Mouse (Mus musculus) MEL (cell line): ENCODE results near the gene Hoxa4. TPM values are rescaled to one million over a fixed set of nuclear protein-coding genes. Genes with fewer than 3 reads are reported as not detected.

Experiments
- DNase-seq: peaks from one replicate; pipeline ENCODE4 v3.0.0; 2011; ENCODE audit warnings: low read depth, low spot score
- H3K27ac ChIP-seq: 2 replicates; pipeline ENCODE4 v1.5.1; 2012; ENCODE audit warnings: low read depth, mild to moderate bottlenecking, control low read depth, low read length, moderate library complexity; ENCODE audit not compliant: control insufficient read depth
- H3K27me3 ChIP-seq, 2 experiments: fragments of 150-350 bp in 1 of 2; sonication (generic) in 1 of 2; 2 replicates each; pipeline ENCODE4 v1.6.1; 2012; ENCODE audit warnings: low read length in 2 of 2, mild to moderate bottlenecking in 2 of 2, improper control_type of control experiment in 1 of 2, moderate library complexity in 1 of 2; ENCODE audit not compliant: insufficient read depth in 2 of 2, control insufficient read depth in 1 of 2
- H3K36me3 ChIP-seq, 2 experiments: 2 replicates each; pipeline ENCODE4 v1.6.1; 2012 to 2014; ENCODE audit warnings: low read length in 2 of 2, improper control_type of control experiment in 1 of 2, inconsistent platforms in 1 of 2, mild to moderate bottlenecking in 1 of 2; ENCODE audit not compliant: insufficient read depth in 2 of 2, control insufficient read depth in 1 of 2
- H3K4me1 ChIP-seq, 2 experiments: fragments of 150-350 bp in 1 of 2; sonication (generic) in 1 of 2; 2 replicates each; pipeline ENCODE4 v1.6.1; 2012; ENCODE audit warnings: low read length in 2 of 2, improper control_type of control experiment in 1 of 2, mild to moderate bottlenecking in 1 of 2; ENCODE audit not compliant: insufficient read depth in 2 of 2, control insufficient read depth in 1 of 2
- H3K4me3 ChIP-seq, 2 experiments: fragments of 150-350 bp in 1 of 2; sonication (generic) in 1 of 2; 2 replicates each; pipeline ENCODE4 v1.5.1; 2012; ENCODE audit warnings: low read depth in 2 of 2, low read length in 2 of 2, mild to moderate bottlenecking in 2 of 2, moderate library complexity in 2 of 2, control low read depth in 1 of 2, improper control_type of control experiment in 1 of 2; ENCODE audit not compliant: control insufficient read depth in 1 of 2, insufficient read depth in 1 of 2
- H3K79me2 ChIP-seq: 2 replicates; pipeline ENCODE4 v1.6.1; 2012; ENCODE audit warnings: mild to moderate bottlenecking, low read length, moderate library complexity; ENCODE audit not compliant: control insufficient read depth, poor library complexity, insufficient read depth
- H3K9ac ChIP-seq: 2 replicates; pipeline ENCODE4 v1.6.1; 2012; ENCODE audit warnings: low read depth, mild to moderate bottlenecking, control low read depth, low read length, moderate library complexity; ENCODE audit not compliant: control insufficient read depth, poor library complexity, severe bottlenecking
- H3K9me3 ChIP-seq: fragments of 150-350 bp; sonication (generic); replicated peaks from 2 replicates; pipeline ENCODE4 v1.6.1; 2012; ENCODE audit warnings: mild to moderate bottlenecking, low read length, improper control_type of control experiment, moderate library complexity; ENCODE audit not compliant: insufficient read depth
- BHLHE40 ChIP-seq: IDR thresholded peaks from 2 replicates; pipeline ENCODE4 v1.6.1; 2012; ENCODE audit warnings: low read depth, mild to moderate bottlenecking, inconsistent platforms, low read length, improper control_type of control experiment, borderline replicate concordance
- CHD2 ChIP-seq: IDR thresholded peaks from 2 replicates; pipeline ENCODE4 v1.6.1; 2011; ENCODE audit warnings: low read length, improper control_type of control experiment
- CTCF ChIP-seq, 3 experiments: IDR thresholded peaks in 2 of 3; conservative IDR thresholded peaks in 1 of 3; 2 replicates each; pipeline ENCODE4 v1.5.1; 2011 to 2012; ENCODE audit warnings: low read length in 3 of 3, low read depth in 2 of 3, mild to moderate bottlenecking in 2 of 3, improper control_type of control experiment in 1 of 3, inconsistent platforms in 1 of 3, mixed read lengths in 1 of 3, moderate library complexity in 1 of 3; ENCODE audit not compliant: control insufficient read depth in 1 of 3, insufficient read depth in 1 of 3, poor library complexity in 1 of 3, severe bottlenecking in 1 of 3
- E2F4 ChIP-seq: IDR thresholded peaks from 2 replicates; pipeline ENCODE4 v1.6.1; 2011; ENCODE audit warnings: low read depth, low read length, improper control_type of control experiment, borderline replicate concordance
- GABPA ChIP-seq: IDR thresholded peaks from 2 replicates; pipeline ENCODE4 v1.6.1; 2012; ENCODE audit warnings: low read depth, mild to moderate bottlenecking, inconsistent platforms, low read length, improper control_type of control experiment, moderate library complexity
- GATA1 ChIP-seq: IDR thresholded peaks from 2 replicates; pipeline ENCODE4 v1.6.1; 2011; ENCODE audit warnings: low read depth, low read length, improper control_type of control experiment
- HCFC1 ChIP-seq: IDR thresholded peaks from 2 replicates; pipeline ENCODE4 v1.6.1; 2012; ENCODE audit warnings: low read depth, mild to moderate bottlenecking, inconsistent platforms, low read length, improper control_type of control experiment, moderate library complexity
- MAFK ChIP-seq: IDR thresholded peaks from 2 replicates; pipeline ENCODE4 v1.6.1; 2011; ENCODE audit warnings: low read depth, mild to moderate bottlenecking, low read length, improper control_type of control experiment, borderline replicate concordance
- MAZ ChIP-seq: IDR thresholded peaks from 2 replicates; pipeline ENCODE4 v1.6.1; 2012; ENCODE audit warnings: low read depth, mild to moderate bottlenecking, inconsistent platforms, low read length, improper control_type of control experiment
- MEF2A ChIP-seq: IDR thresholded peaks from 2 replicates; pipeline ENCODE4 v1.6.1; 2014; ENCODE audit warnings: low read depth, mild to moderate bottlenecking, inconsistent platforms, low read length, improper control_type of control experiment; ENCODE audit not compliant: poor library complexity, insufficient replicate concordance, severe bottlenecking; ENCODE audit errors: extremely low read depth
- MYC ChIP-seq: IDR thresholded peaks from 2 replicates; pipeline ENCODE4 v1.6.1; 2011; ENCODE audit warnings: low read depth, mild to moderate bottlenecking, low read length, improper control_type of control experiment, moderate library complexity
- NRF1 ChIP-seq: IDR thresholded peaks from 2 replicates; pipeline ENCODE4 v1.6.1; 2014; ENCODE audit warnings: low read depth, mild to moderate bottlenecking, inconsistent platforms, low read length, improper control_type of control experiment, moderate library complexity; ENCODE audit not compliant: poor library complexity, insufficient read depth, severe bottlenecking
- POLR2AphosphoS2 ChIP-seq: IDR thresholded peaks from 2 replicates; pipeline ENCODE4 v1.6.1; 2011; ENCODE audit warnings: low read length, improper control_type of control experiment
- RCOR1 ChIP-seq: IDR thresholded peaks from 2 replicates; pipeline ENCODE4 v1.6.1; 2012; ENCODE audit warnings: low read depth, mild to moderate bottlenecking, inconsistent platforms, low read length, improper control_type of control experiment
- SMC3 ChIP-seq: IDR thresholded peaks from 2 replicates; pipeline ENCODE4 v1.6.1; 2011; ENCODE audit warnings: low read depth, low read length, improper control_type of control experiment
- TAL1 ChIP-seq: IDR thresholded peaks from 2 replicates; pipeline ENCODE4 v1.6.1; 2012; ENCODE audit warnings: mild to moderate bottlenecking, inconsistent platforms, low read length, moderate library complexity, mixed read lengths
- TBP ChIP-seq: IDR thresholded peaks from 2 replicates; pipeline ENCODE4 v1.8.0; 2011; ENCODE audit warnings: low read depth, low read length, improper control_type of control experiment
- USF1 ChIP-seq: IDR thresholded peaks from 2 replicates; pipeline ENCODE4 v1.6.1; 2014; ENCODE audit warnings: low read depth, mild to moderate bottlenecking, inconsistent platforms, low read length, improper control_type of control experiment, moderate library complexity
- ZNF384 ChIP-seq: IDR thresholded peaks from 2 replicates; pipeline ENCODE4 v1.6.1; 2012; ENCODE audit warnings: low read depth, mild to moderate bottlenecking, inconsistent platforms, low read length, improper control_type of control experiment
- polyA plus RNA-seq, 2 experiments: library from polyadenylated mRNA; stranded (reverse) in 1 of 2; unstranded in 1 of 2; fragments of >175 nt in 1 of 2; fragments of >200 nt in 1 of 2; gene quantifications; 2 replicates each; pipeline versions ENCODE4 v1.2.1 to v1.2.4; 2012; ENCODE audit warnings: low replicate concordance in 2 of 2, low read depth in 1 of 2; ENCODE audit not compliant: insufficient read length in 2 of 2, insufficient read depth in 1 of 2, missing spikeins in 1 of 2
- total RNA-seq: library from RNA; depleted of rRNA; stranded (reverse); fragments of 300-350 nt; gene quantifications from 2 replicates; pipeline ENCODE4 v1.2.3, GENCODE M21; 2012

Hoxa4 gene
- total and polyA plus RNA-seq, 3 experiments = not detected

DNA sequence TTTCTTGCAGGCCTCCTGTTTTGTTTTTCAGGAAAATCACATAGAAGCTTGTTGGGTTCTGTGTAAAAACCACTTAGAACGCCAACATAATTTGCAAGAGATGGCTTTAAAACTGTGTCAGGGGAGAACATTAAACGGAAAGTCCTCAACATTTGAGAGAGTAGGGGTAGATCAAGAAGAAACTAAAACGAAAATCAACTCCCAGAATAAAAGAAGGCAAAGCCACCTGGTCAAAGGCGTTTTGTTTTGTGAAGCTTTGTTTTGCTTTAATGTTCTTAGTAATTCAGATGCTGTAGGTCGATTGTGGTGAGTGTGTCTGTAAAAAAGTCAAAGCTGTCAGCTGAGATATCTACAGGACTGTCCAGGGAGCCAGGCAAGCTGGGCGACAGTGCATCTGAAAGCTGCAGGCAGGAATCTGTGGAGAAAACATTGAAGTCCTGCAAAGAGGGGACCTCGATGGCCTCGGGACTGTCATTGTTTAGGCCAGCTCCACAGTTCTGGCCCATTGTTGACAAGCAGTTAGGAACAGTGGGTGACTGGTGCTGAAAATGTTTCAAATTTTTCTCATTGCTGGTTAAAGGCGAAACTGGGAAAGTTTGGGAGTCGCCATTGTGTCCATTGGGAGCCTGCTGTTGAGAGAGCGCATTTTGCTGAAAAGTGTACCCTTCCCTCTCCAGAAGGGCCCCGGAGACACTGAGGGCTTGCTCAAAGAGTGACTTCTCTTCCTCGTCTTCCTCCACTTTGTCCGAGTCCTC, 28.8 kb downstream of the Hoxa4 start:
- TF ChIP-seq TAL1 (no peak), CHD2 (no peak), MAFK (no peak), USF1 (no peak), HCFC1 (no peak), MYC (no peak)
- TF ChIP-seq, all 39 proteins: peak for 0
- Histone ChIP-seq H3K27ac (no peak overlapping the region), H3K79me2 (no peaks in the 10 kb centered on the region), H3K27me3 (no peaks in the 10 kb centered on the region), H3K36me3 (no peaks in the 10 kb centered on the region), H3K4me3 (no peak overlapping the region), H3K4me1 (no peaks in the 10 kb centered on the region), H3K9ac (no peak overlapping the region), H3K9me3 (no peaks in the 10 kb centered on the region)
- no peak for DNase-seq

DNA sequence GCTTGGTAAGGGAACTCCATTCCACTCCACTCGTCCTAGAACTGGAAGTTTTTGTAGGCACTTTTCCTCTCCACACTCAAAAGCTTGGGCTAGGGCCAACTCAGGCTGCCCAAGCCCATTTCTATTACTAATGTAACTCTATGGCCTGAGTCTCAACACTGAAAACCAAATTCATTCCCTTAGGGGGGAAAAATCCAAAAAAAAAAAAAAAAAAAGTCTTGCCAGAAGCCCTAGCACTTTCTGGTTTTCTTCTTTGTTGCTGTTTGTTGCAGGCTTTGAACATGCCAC, 29.5 kb downstream of the Hoxa4 start:
- H3K4me1 ChIP-seq = no peaks in the 10 kb centered on the region
- no peak for DNase-seq
- TF ChIP-seq SMC3 (no peak), CTCF (IDR thresholded peaks at IDR 0.05 in 2 of 3, conservative IDR thresholded peaks at IDR 0.05 in 1 of 3; ENCODE audit: control insufficient read depth in 1 of 3, insufficient read depth in 1 of 3, low read depth in 2 of 3, low read length in 3 of 3, poor library complexity in 1 of 3, severe bottlenecking in 1 of 3) (no peak), MAZ (no peak)
- H3K4me3 ChIP-seq = no peak overlapping the region
- H3K79me2 ChIP-seq = no peaks in the 10 kb centered on the region
- no peaks in the 10 kb centered on the region for H3K36me3 ChIP-seq
- H3K9ac ChIP-seq = no peak overlapping the region
- H3K9me3 ChIP-seq = no peaks in the 10 kb centered on the region
- no peak overlapping the region for H3K27ac ChIP-seq
- H3K27me3 ChIP-seq = no peaks in the 10 kb centered on the region

DNA sequence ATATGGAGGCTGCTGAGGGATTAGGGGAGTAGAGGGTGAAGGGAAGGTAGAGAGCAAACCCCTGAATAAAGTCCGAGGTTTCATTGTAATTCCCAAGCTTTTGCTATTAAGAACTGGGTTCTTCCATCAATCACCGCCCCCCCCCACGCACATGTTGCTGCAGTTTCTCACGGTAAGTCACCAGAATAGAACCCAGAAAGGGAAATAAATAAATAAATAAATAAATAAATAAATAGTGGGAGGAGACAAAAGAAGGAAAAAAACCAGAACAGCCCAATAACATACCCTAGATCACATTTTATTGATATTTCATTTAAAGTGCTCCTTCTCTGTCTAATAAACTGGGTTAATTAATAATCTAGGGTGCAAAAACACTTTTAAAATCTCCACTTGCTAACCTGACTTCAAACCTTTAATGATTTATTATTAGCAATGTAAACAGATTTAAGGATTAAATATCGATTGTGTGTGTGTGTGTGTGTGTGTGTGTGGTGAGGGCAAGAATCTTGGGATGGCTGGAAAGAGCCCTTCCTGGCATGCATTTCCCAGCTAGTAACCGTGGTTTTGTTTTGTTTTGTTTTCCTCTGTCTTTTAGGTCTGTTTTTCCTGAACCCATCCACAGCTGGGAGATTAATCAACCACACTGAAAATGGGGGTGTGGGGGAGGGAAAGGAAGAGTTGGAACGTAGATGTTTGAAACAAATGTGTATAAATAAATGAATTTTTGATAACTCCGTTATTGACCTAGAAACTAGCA, 30.0 kb downstream of the Hoxa4 start:
- Histone ChIP-seq H3K36me3 (no peaks in the 10 kb centered on the region), H3K27me3 (no peaks in the 10 kb centered on the region), H3K27ac (no peak overlapping the region), H3K9me3 (no peaks in the 10 kb centered on the region), H3K79me2 (no peaks in the 10 kb centered on the region), H3K4me3 (no peak overlapping the region), H3K4me1 (no peaks in the 10 kb centered on the region), H3K9ac (no peak overlapping the region)
- no peak for DNase-seq
- TF ChIP-seq POLR2AphosphoS2 (no peak), CTCF (IDR thresholded peaks at IDR 0.05 in 2 of 3, conservative IDR thresholded peaks at IDR 0.05 in 1 of 3; ENCODE audit: control insufficient read depth in 1 of 3, insufficient read depth in 1 of 3, low read depth in 2 of 3, low read length in 3 of 3, poor library complexity in 1 of 3, severe bottlenecking in 1 of 3) (no peak), RCOR1 (no peak), MEF2A (no peak), GABPA (no peak), NRF1 (no peak), TBP (no peak), MYC (no peak), GATA1 (no peak), E2F4 (no peak), ZNF384 (no peak), BHLHE40 (no peak), HCFC1 (no peak)
